In genomic region chr17:32163910-32164650, GRCm38 (mm10) we compare ENCODE assay signal across 9 mouse cellular contexts. TPM values are rescaled to one million over a fixed set of nuclear protein-coding genes. Genes with fewer than 3 reads are reported as not detected.
DNase-seq lines count a peak whose midpoint lies in the region; ATAC-seq lines count a peak whose summit lies in the region.
"Had no signal": no experiment of that assay in that cellular context is flagged by ENCODE, and none has a peak within 500 bp of the region (broad histone marks: within the 10 kb centered on the region; RNA-seq: fewer than 3 reads in every experiment).

No protein-coding gene starts in this region.

- intact Hi-C loops in left cerebral cortex, postnatal 14 days (cut with DNase I), result no loop called here

- H3K4me3 ChIP-seq in kidney, embryonic 14.5 days (ENCODE audit: low read length), result no peak overlapping the region
- no peak overlapping the region for H3K4me3 ChIP-seq in embryonic facial prominence, embryonic 14.5 days (ENCODE audit: low read depth, low read length)
- H3K4me3 ChIP-seq in limb, embryonic 12.5 days (replicated peaks), result no peak overlapping the region
- no peak overlapping the region for H3K4me3 ChIP-seq in neural tube, embryonic 14.5 days (ENCODE audit: low read depth, low read length)

- no peak for ATAC-seq in kidney, embryonic 14.5 days (ENCODE audit: low FRiP score, low TSS enrichment)
- no peak for ATAC-seq in embryonic facial prominence, embryonic 14.5 days (ENCODE audit: low read depth)
- no peak for ATAC-seq in limb, embryonic 12.5 days (ENCODE audit: insufficient number of reproducible peaks, insufficient read depth, low FRiP score, low TSS enrichment, low read depth)
- ATAC-seq in neural tube, embryonic 14.5 days (ENCODE audit: low read depth), result no peak
- ATAC-seq: Patski had no signal

- no peaks in the 10 kb centered on the region for H3K27me3 ChIP-seq in kidney, embryonic 14.5 days (ENCODE audit: control insufficient read depth, insufficient read depth, low read length)
- no peaks in the 10 kb centered on the region for H3K27me3 ChIP-seq in embryonic facial prominence, embryonic 14.5 days (replicated peaks; ENCODE audit: control insufficient read depth, insufficient read depth, low read length)
- H3K27me3 ChIP-seq in limb, embryonic 12.5 days, result peaks cover 5% of the 10 kb centered on the region; the same call in 1 of the 2 replicates
- H3K27me3 ChIP-seq in neural tube, embryonic 14.5 days (ENCODE audit: control insufficient read depth, insufficient read depth, low read length), result no peaks in the 10 kb centered on the region

- no peaks in the 10 kb centered on the region for H3K36me3 ChIP-seq in kidney, embryonic 14.5 days (ENCODE audit: control insufficient read depth, insufficient read depth, low read length)
- H3K36me3 ChIP-seq in embryonic facial prominence, embryonic 14.5 days (ENCODE audit: control insufficient read depth, insufficient read depth, low read length), result no peaks in the 10 kb centered on the region
- peaks cover 11% of the 10 kb centered on the region; the same call in 1 of the 2 replicates for H3K36me3 ChIP-seq in limb, embryonic 12.5 days
- no peaks in the 10 kb centered on the region for H3K36me3 ChIP-seq in neural tube, embryonic 14.5 days (ENCODE audit: control insufficient read depth, insufficient read depth, low read length)

- WGBS in kidney, embryonic 14.5 days, result 74% methylated on average over 6 of the region's 6 CpGs
- 59% methylated on average over 6 of the region's 6 CpGs for WGBS in embryonic facial prominence, embryonic 14.5 days
- 61% methylated on average over 6 of the region's 6 CpGs for WGBS in limb, embryonic 12.5 days
- 51% methylated on average over 6 of the region's 6 CpGs for WGBS in neural tube, embryonic 14.5 days

- H3K9ac ChIP-seq in kidney, embryonic 14.5 days (ENCODE audit: low read depth, low read length), result peak overlapping the region; percentile 5; the same call in 1 of the 2 replicates
- H3K9ac ChIP-seq in embryonic facial prominence, embryonic 14.5 days (ENCODE audit: low read depth, low read length), result peak overlapping the region; percentile 9; the same call in 1 of the 2 replicates
- no peak overlapping the region for H3K9ac ChIP-seq in limb, embryonic 12.5 days (replicated peaks)
- H3K9ac ChIP-seq in neural tube, embryonic 14.5 days (replicated peaks; ENCODE audit: low read depth, low read length), result no peak overlapping the region

- H3K4me1 ChIP-seq in kidney, embryonic 14.5 days (ENCODE audit: control insufficient read depth, insufficient read depth, low read length), result peaks cover 33% of the 10 kb centered on the region
- peaks cover 24% of the 10 kb centered on the region for H3K4me1 ChIP-seq in embryonic facial prominence, embryonic 14.5 days (ENCODE audit: control insufficient read depth, insufficient read depth, low read length)
- H3K4me1 ChIP-seq in limb, embryonic 12.5 days (replicated peaks), result peaks cover 49% of the 10 kb centered on the region
- H3K4me1 ChIP-seq in neural tube, embryonic 14.5 days (ENCODE audit: control insufficient read depth, insufficient read depth, low read length), result peaks cover 13% of the 10 kb centered on the region; the same call in 1 of the 2 replicates

- H3K4me2 ChIP-seq in kidney, embryonic 14.5 days (replicated peaks; ENCODE audit: low read depth, low read length), result no peak overlapping the region
- H3K4me2 ChIP-seq in embryonic facial prominence, embryonic 14.5 days (ENCODE audit: low read depth, low read length), result no peak overlapping the region
- H3K4me2 ChIP-seq in limb, embryonic 12.5 days, result 0 out of 2 replicates have a peak overlapping the region, but pooled peaks have one; percentile 8
- H3K4me2 ChIP-seq in neural tube, embryonic 14.5 days (ENCODE audit: low read depth, low read length), result peak overlapping the region; percentile 9; the same call in 1 of the 2 replicates

- no peak for DNase-seq in kidney, postnatal 14 days
- peak; percentile 66 for DNase-seq in embryonic facial prominence, embryonic 14.5 days (ENCODE audit: low spot score)
- DNase-seq in layer of hippocampus, adult 18-20 months (ENCODE audit: low spot score in 2 of 2), result no peak
- no peak for DNase-seq in right cerebral cortex, adult 18-20 months
- no peak for DNase-seq in left cerebral cortex, postnatal 14 days (ENCODE audit: low spot score in 2 of 2)

- no peaks in the 10 kb centered on the region for H3K9me3 ChIP-seq in kidney, embryonic 14.5 days (ENCODE audit: control insufficient read depth, low read length)
- no peaks in the 10 kb centered on the region for H3K9me3 ChIP-seq in embryonic facial prominence, embryonic 14.5 days (ENCODE audit: control insufficient read depth, low read length)
- H3K9me3 ChIP-seq in limb, embryonic 12.5 days, result no peaks in the 10 kb centered on the region
- no peaks in the 10 kb centered on the region for H3K9me3 ChIP-seq in neural tube, embryonic 14.5 days (ENCODE audit: control insufficient read depth, low read length)

- H3K27ac ChIP-seq in kidney, embryonic 14.5 days (ENCODE audit: low read depth, low read length), result no peak overlapping the region
- H3K27ac ChIP-seq in embryonic facial prominence, embryonic 14.5 days (replicated peaks; ENCODE audit: low read depth, low read length), result peak overlapping the region; percentile 41; the same call in 1 of the 2 replicates
- no peak overlapping the region for H3K27ac ChIP-seq in limb, embryonic 12.5 days
- H3K27ac ChIP-seq in neural tube, embryonic 14.5 days (ENCODE audit: low read depth, low read length), result no peak overlapping the region

RNA-seq across cellular contexts. Expression of gene Notch3, which starts 2.6 kb away (rescaled TPM):
- 15.9 and 16.9 TPM in 2 replicates for polyA plus RNA-seq in kidney, embryonic 14.5 days (2014; fragmentation: Nextera tagmentation; extraction: Ambion mirVana)
- 17.6 and 18.7 TPM in 2 replicates for polyA plus RNA-seq in embryonic facial prominence, embryonic 14.5 days (2014; fragmentation: Nextera tagmentation; extraction: Ambion mirVana)
- 21.5 and 24.2 TPM in 2 replicates for polyA plus RNA-seq in limb, embryonic 12.5 days (2016; fragmentation: Nextera tagmentation; extraction: Ambion mirVana)
- 8.0 and 8.3 TPM in 2 replicates for polyA plus RNA-seq in neural tube, embryonic 14.5 days (2014; fragmentation: Nextera tagmentation; extraction: Ambion mirVana)
- total RNA-seq in layer of hippocampus, adult 18-20 months (2021), result 1 to 10 TPM; 4.4 to 5.0 TPM
- total RNA-seq in left cerebral cortex, postnatal 14 days (2021), result 10 to 100 TPM; 13.8 to 15.4 TPM

RNA-seq across cellular contexts. Expression of gene Ephx3, which starts 25.3 kb away (rescaled TPM):
- 0.10 TPM in 1 of 2 replicates, not detected in the other for polyA plus RNA-seq in kidney, embryonic 14.5 days (2014; fragmentation: Nextera tagmentation; extraction: Ambion mirVana)
- 1.9 and 2.6 TPM in 2 replicates for polyA plus RNA-seq in embryonic facial prominence, embryonic 14.5 days (2014; fragmentation: Nextera tagmentation; extraction: Ambion mirVana)
- polyA plus RNA-seq in limb, embryonic 12.5 days (2016; fragmentation: Nextera tagmentation; extraction: Ambion mirVana), result 0.09 TPM in 1 of 2 replicates, not detected in the other
- polyA plus RNA-seq in neural tube, embryonic 14.5 days (2014; fragmentation: Nextera tagmentation; extraction: Ambion mirVana), result 0.33 and 0.46 TPM in 2 replicates
- total RNA-seq in layer of hippocampus, adult 18-20 months (2021), result under 1 TPM; 0.30 TPM
- under 1 TPM; 0.26 to 0.27 TPM for total RNA-seq in left cerebral cortex, postnatal 14 days (2021)

Comparison
In these comparisons a context has a peak if more than half of its experiments do, and no peak if none do; other contexts are left out.
1. H3K4me2 ChIP-seq: peak in limb, embryonic 12.5 days (single experiment) and neural tube, embryonic 14.5 days (single experiment); none in kidney, embryonic 14.5 days (single experiment) and embryonic facial prominence, embryonic 14.5 days (single experiment).
2. H3K9ac ChIP-seq: peak in kidney, embryonic 14.5 days (single experiment) and embryonic facial prominence, embryonic 14.5 days (single experiment); none in limb, embryonic 12.5 days (single experiment) and neural tube, embryonic 14.5 days (single experiment).